Mouse (Mus musculus) naive thymus-derived CD4-positive, alpha-beta T cell, adult 2 months (primary cell): ENCODE data around the gene Apoc3.

Experiments used
- DNase-seq: peaks from one replicate; pipeline ENCODE4 v3.0.0-alpha.2; 2011; ENCODE audit warnings: low read depth

Gene Apoc3

DNA sequence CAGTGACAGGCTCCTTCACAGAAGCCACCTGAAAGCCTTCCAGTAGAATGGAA lies at the start of gene Apoc3:
Apoc3 (minus strand) TSS at position 41 of the 53 bp plus-strand sequence.
- DNase-seq: no peak

- peak; percentile 96 for DNase-seq
Measured at GRCm38 (mm10) chr9:46282631-46283436, 47.4 kb upstream of the Apoc3 start, which contains the start of gene Bud13. TSS of gene Bud13 (plus strand) at chr9:46283008.

DNA sequence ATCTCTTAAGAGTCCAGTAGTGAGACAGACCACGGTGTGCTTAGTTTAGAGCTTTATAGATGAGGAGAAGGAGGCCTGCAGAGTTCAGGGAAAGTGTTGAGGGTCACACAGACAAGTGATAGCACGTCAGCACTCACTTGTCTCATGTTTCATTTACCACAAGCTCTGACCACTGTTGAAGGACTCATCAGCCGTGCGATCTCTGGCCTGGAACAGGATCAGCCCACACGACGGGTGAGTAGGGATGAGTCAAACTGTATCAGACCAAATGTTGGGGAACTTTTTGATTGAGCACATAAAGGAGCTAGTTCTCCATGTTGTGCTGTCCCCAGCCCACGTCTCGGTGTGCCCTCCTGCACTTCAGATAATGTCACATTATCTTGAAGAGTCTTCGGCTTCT lies 39.1 kb upstream of the Apoc3 start:
- no peak for DNase-seq

GRCm38 (mm10) chr9:46272677-46273454 lies 37.4 kb upstream of the Apoc3 start, which contains the start of gene Zpr1:
TSS of gene Zpr1 (plus strand) at chr9:46273064.
- DNase-seq: peak; percentile 92

DNA sequence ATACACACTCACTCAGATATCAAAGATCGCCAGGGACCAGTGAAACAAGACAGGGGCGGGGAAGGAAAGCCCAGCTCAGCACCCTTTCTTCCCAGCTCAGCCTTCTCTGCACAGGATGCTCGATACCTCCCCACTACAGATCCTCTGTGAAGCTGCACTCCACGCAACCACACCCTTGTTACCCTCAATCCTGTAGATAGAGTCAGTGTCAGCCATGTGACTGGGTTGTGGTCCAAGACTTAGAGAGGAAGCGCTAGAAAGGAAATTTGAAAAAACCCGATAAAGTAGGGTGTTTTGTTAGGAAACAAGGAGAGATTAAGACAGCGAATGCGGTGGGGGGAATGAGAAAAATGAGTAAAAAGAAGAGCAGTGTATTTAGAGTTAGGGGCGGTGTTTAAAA lies 36.6 kb upstream of the Apoc3 start:
- DNase-seq: peak; percentile 78

DNA sequence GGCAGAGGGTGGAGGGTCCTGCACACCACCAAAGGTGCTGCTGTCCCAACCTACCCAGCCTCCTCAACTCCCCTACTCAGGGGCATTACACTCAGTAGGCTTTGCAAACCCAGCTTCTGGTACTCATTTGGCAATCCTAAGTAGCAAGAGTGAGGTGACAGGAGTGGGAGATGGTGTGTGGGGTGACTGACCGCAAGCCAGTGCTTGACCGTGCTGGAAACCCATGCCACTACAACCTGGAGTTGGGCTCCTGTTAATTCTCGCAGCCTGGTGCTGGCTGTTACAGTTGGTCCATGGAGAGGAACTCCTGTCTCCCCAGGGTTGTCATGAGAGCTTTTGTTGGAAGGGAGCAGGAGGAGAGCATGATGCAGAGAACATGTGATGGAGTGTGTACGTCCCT lies 35.3 kb upstream of the Apoc3 start:
- DNase-seq: no peak

- no peak for DNase-seq
Measured at GRCm38 (mm10) chr9:46269125-46269524, 33.7 kb upstream of the Apoc3 start.

DNA sequence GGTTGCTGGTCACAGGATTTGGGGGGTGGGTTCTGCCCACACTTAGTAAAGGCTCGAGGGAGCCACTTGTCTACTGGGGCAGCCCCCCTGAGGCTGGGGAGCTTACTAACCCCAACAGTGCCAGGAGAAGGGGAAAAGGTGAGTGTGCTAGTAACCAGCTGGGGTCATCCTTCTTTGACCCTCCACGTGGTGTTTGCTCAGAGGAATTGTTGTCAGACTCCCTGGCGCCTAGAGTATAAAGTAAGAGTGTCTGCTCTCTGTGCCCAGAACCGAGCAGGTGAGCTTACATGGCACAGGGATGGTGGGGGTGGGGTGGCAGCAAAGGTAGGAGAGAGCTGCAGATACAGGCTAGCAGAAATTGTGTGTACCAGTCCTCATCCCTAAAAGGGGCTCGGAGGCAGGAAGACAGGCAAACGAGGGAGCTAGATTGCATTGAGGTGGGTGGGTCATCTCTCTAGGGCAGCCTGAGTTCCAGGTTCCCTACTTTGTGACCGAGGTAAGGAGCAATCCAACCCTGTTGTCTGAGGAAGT lies 33.0 kb upstream of the Apoc3 start, which contains the start of gene Apoa5:
Apoa5 (plus strand) TSS at position 291 of the 531 bp plus-strand sequence.
- DNase-seq: no peak

- no peak for DNase-seq
Measured at GRCm38 (mm10) chr9:46261131-46261530, 25.7 kb upstream of the Apoc3 start.

GRCm38 (mm10) chr9:46259111-46259510 lies 23.7 kb upstream of the Apoc3 start:
- no peak for DNase-seq

- no peak for DNase-seq
Measured at GRCm38 (mm10) chr9:46257546-46257945, 22.1 kb upstream of the Apoc3 start.

DNA sequence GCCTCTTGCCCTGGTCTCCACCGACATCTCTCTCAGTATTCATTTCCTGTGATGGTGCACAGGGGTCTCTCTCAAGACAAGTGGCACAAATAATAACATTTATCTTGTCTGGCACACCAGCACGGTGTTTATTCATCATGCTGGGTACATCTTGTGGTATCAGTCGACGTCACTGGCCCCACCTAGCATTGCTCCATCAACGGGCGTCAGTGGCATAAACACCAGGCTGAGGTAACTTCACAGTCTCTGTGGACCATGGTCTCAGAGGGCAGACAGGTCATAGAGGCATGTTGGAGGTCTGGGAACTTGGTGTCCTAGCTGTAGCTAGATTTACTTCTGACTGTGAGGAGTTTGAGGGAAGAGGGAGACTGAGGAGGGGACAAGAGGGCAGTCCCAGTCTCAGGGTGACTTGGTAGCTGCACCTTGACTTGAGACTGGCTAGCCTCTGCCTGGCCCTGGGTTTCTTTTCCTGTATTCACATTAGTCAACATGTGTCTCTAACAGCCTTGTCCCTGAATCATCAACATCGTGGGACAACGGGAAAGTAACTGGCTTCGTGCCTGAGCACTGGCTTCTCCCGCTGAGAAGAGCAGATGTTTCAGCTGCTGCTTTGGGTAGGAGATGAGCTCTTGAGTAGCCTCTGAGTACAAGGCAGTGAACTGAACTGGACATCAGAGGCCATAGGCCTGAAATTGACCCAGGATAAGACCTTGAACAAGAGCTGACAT lies 21.4 kb upstream of the Apoc3 start:
- no peak for DNase-seq

DNA sequence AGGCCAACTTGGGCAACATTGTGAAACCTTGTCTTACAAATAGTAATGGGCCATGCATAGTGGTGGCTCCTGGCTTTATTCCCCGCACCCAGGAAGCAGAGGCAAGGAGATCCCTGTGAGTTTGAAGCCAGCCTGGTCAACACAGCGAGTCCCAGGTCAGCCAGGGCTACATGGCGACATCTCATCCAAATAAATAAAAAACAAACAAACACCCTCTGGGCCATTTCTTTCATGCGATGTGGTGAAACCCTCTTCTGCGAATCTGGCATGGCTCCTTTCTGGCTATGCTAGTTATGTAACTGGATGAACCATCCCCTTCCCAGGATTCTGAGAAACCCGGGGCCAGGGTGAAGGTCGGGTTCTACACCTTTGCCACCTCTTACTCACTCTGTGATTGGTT lies 20.7 kb upstream of the Apoc3 start:
- DNase-seq: no peak

- peak; percentile 75 for DNase-seq
Measured at GRCm38 (mm10) chr9:46246752-46247324, 11.4 kb upstream of the Apoc3 start.

DNA sequence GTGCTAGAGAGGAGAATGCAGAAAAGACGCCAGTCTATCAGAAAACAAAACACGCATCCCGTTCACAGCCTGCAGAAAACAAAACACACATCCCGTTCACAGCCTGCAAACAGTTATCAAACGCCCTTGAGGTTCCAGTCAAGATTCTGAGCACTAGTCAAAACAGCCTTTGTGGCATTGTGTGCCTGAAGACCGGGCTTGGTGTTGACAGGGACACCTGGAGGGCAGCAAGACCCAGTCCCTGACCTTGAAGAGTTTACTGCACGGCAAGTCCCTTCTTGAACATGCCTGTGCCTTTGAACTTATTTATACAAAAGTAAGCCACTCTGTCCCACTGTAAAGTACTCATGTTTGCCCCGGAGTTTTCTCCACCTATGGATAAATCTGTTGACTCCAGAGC lies 8.1 kb upstream of the Apoc3 start:
- DNase-seq: no peak

- DNase-seq: no peak
Measured at GRCm38 (mm10) chr9:46243122-46243521, 7.7 kb upstream of the Apoc3 start.

DNA sequence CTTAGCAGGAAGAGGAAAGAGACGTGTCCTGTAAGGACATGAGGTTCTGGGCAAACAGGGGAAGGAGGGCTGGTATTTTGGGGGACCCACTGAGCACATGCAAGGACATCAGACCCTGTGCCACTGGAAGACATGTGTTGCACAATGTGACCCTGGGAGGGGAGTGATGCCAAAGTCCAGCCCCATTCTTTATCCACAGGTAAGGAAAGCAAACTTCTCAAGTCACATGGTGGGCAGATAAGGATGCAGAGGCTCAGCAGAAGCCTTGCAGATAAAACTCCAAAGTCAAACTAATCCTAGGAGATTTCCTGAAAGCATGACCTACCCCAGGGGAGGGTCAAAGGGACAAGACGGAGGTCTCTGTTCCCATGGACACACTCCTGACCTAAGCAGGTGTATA lies 6.4 kb upstream of the Apoc3 start:
- no peak for DNase-seq

GRCm38 (mm10) chr9:46240526-46241153 lies 5.2 kb upstream of the Apoc3 start, which contains the start of gene Apoa4:
TSS of gene Apoa4 (plus strand) at chr9:46240696.
- no peak for DNase-seq

- no peak for DNase-seq
Measured at GRCm38 (mm10) chr9:46238850-46239249, 3.4 kb upstream of the Apoc3 start.

GRCm38 (mm10) chr9:46235649-46236048 lies 213 bp upstream of the Apoc3 start:
- DNase-seq: no peak

- DNase-seq: no peak
Measured at GRCm38 (mm10) chr9:46235196-46235595, 240 bp downstream of the Apoc3 start.

GRCm38 (mm10) chr9:46230450-46230975 lies 4.9 kb downstream of the Apoc3 start:
- no peak for DNase-seq
